Mouse (Mus musculus): Measurements from ENCODE around the gene Drd5.

Gene Drd5

GRCm38 (mm10) chr5:38350351-38350929, 31.3 kb downstream of the Drd5 start:
- no peak for DNase-seq (ENCODE audit: low read depth)

DNA sequence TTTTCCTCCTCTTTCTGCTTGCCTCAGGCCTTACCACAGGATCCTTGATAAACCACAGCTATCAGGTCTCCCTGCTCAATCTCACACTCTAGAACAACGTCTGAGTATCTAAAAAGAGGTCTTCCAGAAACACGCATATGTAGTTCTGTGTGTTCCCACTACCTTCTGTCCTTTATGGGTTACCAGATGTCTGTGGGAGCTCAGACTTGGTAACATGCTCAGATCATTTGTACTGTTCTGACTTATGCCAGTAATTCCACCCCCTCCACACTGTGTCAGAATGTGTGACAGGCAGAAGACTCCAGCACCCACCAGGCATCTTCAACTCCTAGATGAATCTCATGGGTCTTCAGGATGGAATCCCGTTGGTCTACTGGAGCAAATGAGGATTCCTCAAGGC, 37.8 kb downstream of the Drd5 start:
- DNase-seq (ENCODE audit: low read depth): no peak

- DNase-seq (ENCODE audit: low read depth): no peak
Measured at GRCm38 (mm10) chr5:38359716-38360115, 40.5 kb downstream of the Drd5 start.

DNA sequence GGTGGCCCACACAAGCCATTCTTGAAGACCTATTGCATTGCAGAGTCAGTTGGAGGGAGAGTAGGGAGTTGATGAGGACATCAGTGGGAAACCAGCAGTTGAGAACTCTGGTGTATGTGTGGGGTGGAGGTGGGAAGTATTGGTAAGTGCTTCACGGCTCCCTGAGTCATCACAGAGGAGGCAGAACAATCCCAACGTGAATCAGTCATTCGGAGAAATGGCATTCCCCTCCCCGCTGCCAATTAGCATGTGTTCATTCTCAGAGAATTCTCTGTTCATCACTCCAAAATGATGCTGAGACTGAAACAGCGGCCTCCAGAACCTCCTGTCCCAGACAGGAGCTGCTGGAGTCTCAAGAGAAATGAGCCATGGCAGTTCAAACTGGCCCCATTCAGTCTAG, 45.2 kb downstream of the Drd5 start:
- no peak for DNase-seq (ENCODE audit: low read depth)

DNA sequence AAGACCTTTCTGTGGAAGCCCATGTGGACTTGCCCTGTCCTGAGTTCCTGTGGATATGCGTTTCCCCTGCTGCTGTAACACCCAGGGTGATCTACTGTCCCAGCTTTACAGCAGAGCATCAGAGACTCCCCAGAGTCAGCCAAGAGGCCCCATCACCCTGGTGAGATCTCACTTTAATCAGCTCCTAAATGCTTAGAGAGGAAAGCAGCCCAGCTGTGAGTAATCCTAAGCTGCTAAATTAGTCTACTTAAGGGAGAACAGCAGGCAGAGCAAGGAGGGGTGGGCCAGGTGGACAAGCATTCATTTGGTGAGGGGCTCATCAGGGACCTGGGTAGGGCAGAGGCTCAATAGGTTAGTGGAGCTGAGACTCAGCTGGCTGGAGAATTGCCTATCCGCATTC, 46.4 kb downstream of the Drd5 start:
- no peak for DNase-seq (ENCODE audit: low read depth)

DNA sequence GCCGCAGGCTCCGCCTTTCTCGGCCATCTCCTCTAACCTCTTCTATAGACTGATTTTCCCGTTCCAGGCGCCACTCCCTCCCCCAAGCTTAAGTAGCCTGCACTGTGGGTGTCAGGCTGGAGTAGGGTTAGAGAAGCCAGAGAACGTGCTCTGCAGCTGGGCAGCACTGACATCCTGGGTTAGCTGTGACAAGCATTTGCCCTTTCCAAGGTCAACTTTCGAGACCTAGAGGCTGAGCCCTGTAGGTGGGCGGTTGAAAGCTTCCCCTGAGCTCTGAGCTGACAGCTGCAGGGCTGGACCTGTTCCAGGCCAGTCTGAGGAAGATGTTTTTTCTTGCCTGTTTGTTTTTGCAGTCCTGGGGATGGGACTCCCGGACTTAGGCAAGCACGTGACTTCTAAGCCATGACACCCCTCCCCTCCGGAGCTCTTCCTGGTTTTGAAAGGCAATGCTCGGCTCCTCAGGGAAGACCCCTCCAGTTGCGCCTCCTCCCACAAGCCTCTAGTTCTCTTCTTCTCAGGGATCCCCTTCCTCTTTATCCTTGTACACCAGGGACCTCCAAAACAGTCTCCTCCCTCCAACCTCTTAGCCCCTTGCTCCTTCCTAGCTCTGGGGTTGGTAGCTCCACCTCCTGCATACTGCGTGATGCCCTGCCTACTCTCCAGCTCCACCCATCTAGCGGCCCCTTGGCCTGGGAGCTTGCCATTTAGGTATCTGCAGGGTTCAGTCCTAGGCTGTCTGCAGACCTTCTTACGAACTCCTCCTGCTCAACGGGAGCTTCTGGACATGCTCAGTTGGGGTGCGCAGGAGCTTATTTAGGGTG, 47.7 kb downstream of the Drd5 start:
- no peak for DNase-seq (ENCODE audit: low read depth)

- peak; percentile 47 for DNase-seq (ENCODE audit: low read depth)
Measured at GRCm38 (mm10) chr5:38371308-38371707, 52.1 kb downstream of the Drd5 start.
